Mouse (Mus musculus): ENCODE data around the gene Ccnl2.

DNA sequence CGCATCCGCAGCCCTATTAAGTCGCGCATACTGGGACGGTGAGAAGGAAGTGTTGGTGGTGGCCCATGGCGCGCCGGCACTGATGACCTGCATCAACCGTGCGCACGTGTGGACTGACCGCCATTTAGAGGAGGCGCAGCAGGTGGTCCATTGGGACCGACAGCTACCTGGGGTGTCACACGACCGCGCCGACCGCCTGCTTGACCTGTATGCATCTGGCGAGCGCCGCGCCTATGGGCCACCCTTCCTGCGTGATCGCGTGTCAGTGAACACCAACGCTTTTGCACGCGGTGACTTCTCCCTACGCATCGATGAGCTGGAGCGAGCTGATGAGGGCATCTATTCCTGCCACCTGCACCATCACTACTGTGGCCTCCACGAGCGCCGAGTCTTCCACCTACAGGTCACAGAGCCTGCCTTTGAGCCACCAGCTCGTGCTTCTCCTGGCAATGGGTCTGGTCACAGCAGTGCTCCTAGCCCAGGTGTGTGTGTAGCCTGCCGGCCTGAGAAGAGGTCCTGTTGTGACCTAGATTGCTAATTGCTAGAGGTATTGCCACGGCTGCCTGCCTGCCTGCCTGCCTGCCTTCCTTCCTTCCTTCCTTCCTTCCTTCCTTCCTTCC is 29.5 kb downstream of the Ccnl2 start:
- no peak for TF ChIP-seq CTCF (IDR thresholded peaks at IDR 0.05; ENCODE audit: low read depth)
- TF ChIP-seq EP300 (IDR thresholded peaks at IDR 0.05; ENCODE audit: low read depth): no peak
